Mouse (Mus musculus): ENCODE data around the gene Plvap. TPM values are rescaled to one million over a fixed set of nuclear protein-coding genes. Genes with fewer than 3 reads are reported as not detected.

Gene Plvap
- polyA plus RNA-seq, 1 experiment from 2014 or later = 5.6 TPM

- H3K27ac ChIP-seq = peak overlapping the region; percentile 89
- peak overlapping the region; percentile 49 for H3K4me3 ChIP-seq
- H3K27me3 ChIP-seq (replicated peaks) = no peaks in the 10 kb centered on the region
- WGBS = 38% methylated on average over 14 of the region's 14 CpGs
- no peaks in the 10 kb centered on the region for H3K9me3 ChIP-seq
- ATAC-seq (replicated peaks) = peak; percentile 8; the same call in 1 of the 2 replicates
- peak overlapping the region; percentile 63 for H3K9ac ChIP-seq
- peaks cover 43% of the 10 kb centered on the region for H3K36me3 ChIP-seq (replicated peaks)
- peak overlapping the region; percentile 71 for H3K4me2 ChIP-seq
- H3K4me1 ChIP-seq = peaks cover 23% of the 10 kb centered on the region
Observed at GRCm38 (mm10) chr8:71477196-71477845, 34.2 kb downstream of the Plvap start.

GRCm38 (mm10) chr8:71476099-71476940, 35.2 kb downstream of the Plvap start:
- peak; percentile 53 for ATAC-seq (replicated peaks)
- Histone ChIP-seq H3K27me3 (replicated peaks) (no peaks in the 10 kb centered on the region), H3K4me1 (peaks cover 21% of the 10 kb centered on the region), H3K4me2 (peak overlapping the region; percentile 71), H3K9ac (peak overlapping the region; percentile 63), H3K36me3 (replicated peaks) (peaks cover 34% of the 10 kb centered on the region), H3K27ac (peak overlapping the region; percentile 89), H3K4me3 (peak overlapping the region; percentile 49), H3K9me3 (no peaks in the 10 kb centered on the region)
- under 1% methylated on average over 103 of the region's 121 CpGs for WGBS

DNA sequence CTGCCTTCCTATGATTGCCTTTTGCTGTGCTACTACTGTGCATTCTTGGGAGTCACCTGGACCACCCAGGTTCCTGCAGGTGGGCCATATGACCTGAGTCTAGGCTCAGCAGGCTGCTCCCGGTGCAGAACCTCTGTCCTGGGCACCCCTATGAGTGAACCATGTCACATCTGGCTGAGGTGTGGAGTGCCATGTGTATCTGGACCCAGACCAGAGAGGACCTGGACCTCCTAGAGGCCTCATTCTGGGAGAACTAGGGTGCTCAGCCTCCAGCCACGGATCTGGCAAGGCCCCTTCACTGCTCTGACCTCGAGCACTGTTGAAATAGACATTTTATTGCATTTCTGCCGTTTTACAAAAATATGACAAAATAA, 35.9 kb downstream of the Plvap start:
- no peaks in the 10 kb centered on the region for H3K9me3 ChIP-seq
- peak overlapping the region; percentile 49 for H3K4me3 ChIP-seq
- peak; percentile 7; the same call in 1 of the 2 replicates for ATAC-seq (replicated peaks)
- peaks cover 30% of the 10 kb centered on the region for H3K36me3 ChIP-seq (replicated peaks)
- peaks cover 26% of the 10 kb centered on the region for H3K4me1 ChIP-seq
- peak overlapping the region; percentile 89; the same call in 1 of the 2 replicates for H3K27ac ChIP-seq
- H3K27me3 ChIP-seq (replicated peaks) = no peaks in the 10 kb centered on the region
- 32% methylated on average over 4 of the region's 4 CpGs for WGBS
- H3K4me2 ChIP-seq = peak overlapping the region; percentile 71
- H3K9ac ChIP-seq = peak overlapping the region; percentile 63

DNA sequence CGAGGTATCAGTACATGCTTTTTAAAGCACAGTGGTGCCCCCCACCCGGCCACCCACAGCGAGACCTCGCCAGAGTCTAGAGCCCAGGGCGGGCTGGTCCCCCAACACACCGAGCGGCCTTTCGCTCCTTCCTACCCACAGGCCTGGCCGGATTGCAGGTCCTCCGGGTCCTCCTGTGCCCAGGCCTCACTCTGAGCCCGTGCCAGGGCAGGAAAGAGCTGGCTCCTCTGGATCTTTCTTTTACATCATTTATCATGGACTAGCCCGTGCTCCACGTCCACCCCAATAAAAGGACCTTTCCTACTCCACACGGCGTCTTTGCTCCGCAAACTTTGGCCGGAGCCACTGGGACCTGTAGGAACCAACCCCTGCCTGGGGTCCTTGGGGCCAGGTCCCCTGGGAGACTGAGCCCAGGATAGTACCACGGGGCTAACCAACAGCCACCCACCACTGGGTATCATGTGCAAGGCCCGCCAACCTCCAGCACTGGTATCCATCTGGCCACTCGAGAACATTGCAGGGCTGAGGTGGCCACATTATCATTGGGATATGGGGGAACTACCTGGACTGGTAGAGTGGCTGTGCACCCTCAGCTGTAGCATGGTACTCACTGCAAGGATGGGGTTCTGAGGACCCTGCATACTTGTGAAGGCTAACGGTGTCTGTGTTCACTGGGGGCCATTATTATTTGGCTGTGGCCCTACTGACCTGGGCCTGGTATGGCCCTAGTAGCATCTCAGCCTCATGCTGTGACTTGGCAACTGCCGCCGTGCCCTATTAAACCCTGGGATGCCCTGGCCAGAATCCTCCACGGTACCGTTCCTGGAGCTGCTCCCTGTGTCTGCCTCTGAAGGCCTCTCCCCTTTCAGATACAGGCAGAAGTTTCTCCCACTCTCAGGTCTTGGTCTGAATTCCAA, 36.5 kb downstream of the Plvap start:
- WGBS = 91% methylated on average over 25 of the region's 25 CpGs
- peak overlapping the region; percentile 71 for H3K4me2 ChIP-seq
- no peak; the same call in 1 of the 2 replicates for ATAC-seq (replicated peaks)
- no peak overlapping the region for H3K9ac ChIP-seq
- H3K4me1 ChIP-seq = peaks cover 32% of the 10 kb centered on the region
- no peak overlapping the region for H3K4me3 ChIP-seq
- peaks cover 23% of the 10 kb centered on the region for H3K36me3 ChIP-seq (replicated peaks)
- no peaks in the 10 kb centered on the region for H3K27me3 ChIP-seq (replicated peaks)
- peak overlapping the region; percentile 89; the same call in 1 of the 2 replicates for H3K27ac ChIP-seq
- H3K9me3 ChIP-seq = no peaks in the 10 kb centered on the region

DNA sequence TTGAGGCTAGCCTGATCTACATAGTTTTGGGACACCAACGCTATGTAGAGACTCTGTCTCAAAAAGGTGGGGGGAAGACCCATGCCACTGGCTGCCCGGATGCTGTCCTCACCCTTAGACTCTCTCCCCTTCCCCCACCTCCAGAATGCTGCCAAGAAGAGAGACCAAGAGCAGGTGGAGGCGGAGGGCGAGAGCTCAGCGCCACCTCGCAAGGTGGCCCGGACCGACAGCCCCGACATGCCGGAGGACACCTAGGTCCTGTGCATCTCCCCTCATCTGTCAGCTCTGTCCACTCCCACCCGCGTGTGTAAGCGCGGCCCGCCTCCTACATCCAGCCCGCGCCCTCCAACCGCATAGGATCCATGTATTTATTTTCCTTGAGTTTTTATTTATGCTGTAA, 37.2 kb downstream of the Plvap start:
- peaks cover 16% of the 10 kb centered on the region for H3K36me3 ChIP-seq (replicated peaks)
- 94% methylated on average over 18 of the region's 18 CpGs for WGBS

GRCm38 (mm10) chr8:71472601-71473386, 38.8 kb downstream of the Plvap start:
- H3K27me3 ChIP-seq (replicated peaks) = no peaks in the 10 kb centered on the region
- whole genome bisulfite sequencing = 88% methylated on average over 8 of the region's 8 CpGs
- ATAC-seq (replicated peaks) = no peak
- H3K4me3 ChIP-seq = no peak overlapping the region
- H3K36me3 ChIP-seq (replicated peaks) = peaks cover 16% of the 10 kb centered on the region; the same call in 1 of the 2 replicates
- no peak overlapping the region for H3K4me2 ChIP-seq
- H3K9ac ChIP-seq = no peak overlapping the region
- H3K9me3 ChIP-seq = no peaks in the 10 kb centered on the region
- H3K27ac ChIP-seq = no peak overlapping the region
- H3K4me1 ChIP-seq = peaks cover 36% of the 10 kb centered on the region

More for the DNA sequence above, 37.2 kb downstream of the Plvap start:
- Histone ChIP-seq H3K4me1 (peaks cover 37% of the 10 kb centered on the region), H3K27ac (no peak overlapping the region), H3K27me3 (replicated peaks) (no peaks in the 10 kb centered on the region), H3K4me2 (no peak overlapping the region), H3K4me3 (no peak overlapping the region), H3K9me3 (no peaks in the 10 kb centered on the region), H3K9ac (no peak overlapping the region)
- ATAC-seq (replicated peaks) = no peak

DNA sequence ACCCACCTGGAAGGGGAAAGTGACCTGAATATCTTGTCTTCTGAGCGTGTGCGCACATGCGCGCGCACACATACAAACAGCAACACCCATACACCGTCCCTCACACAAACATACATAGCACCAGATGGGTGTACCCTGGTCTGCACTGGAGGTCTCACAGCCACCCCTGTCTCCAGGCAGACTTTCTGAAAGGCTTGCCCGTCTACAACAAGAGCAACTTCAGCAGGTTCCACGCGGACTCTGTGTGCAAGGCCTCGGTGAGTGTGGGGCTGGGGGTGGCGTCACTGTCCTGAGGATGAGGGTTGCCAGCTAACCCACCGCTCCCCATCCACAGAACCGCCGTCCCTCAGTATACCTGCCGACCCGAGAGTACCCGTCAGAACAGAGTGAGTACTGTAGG, 39.7 kb downstream of the Plvap start:
- H3K36me3 ChIP-seq (replicated peaks) = peaks cover 16% of the 10 kb centered on the region; the same call in 1 of the 2 replicates
- peaks cover 27% of the 10 kb centered on the region for H3K4me1 ChIP-seq
- H3K9ac ChIP-seq = no peak overlapping the region
- ATAC-seq (replicated peaks) = no peak
- H3K27ac ChIP-seq = no peak overlapping the region
- H3K9me3 ChIP-seq = no peaks in the 10 kb centered on the region
- H3K27me3 ChIP-seq (replicated peaks) = no peaks in the 10 kb centered on the region
- H3K4me3 ChIP-seq = no peak overlapping the region
- WGBS = 95% methylated on average over 17 of the region's 17 CpGs
- no peak overlapping the region for H3K4me2 ChIP-seq

GRCm38 (mm10) chr8:71470913-71471255, 40.7 kb downstream of the Plvap start:
- Histone ChIP-seq H3K9ac (no peak overlapping the region), H3K4me1 (peaks cover 23% of the 10 kb centered on the region), H3K4me3 (no peak overlapping the region), H3K9me3 (no peaks in the 10 kb centered on the region), H3K36me3 (replicated peaks) (peaks cover 20% of the 10 kb centered on the region; the same call in 1 of the 2 replicates), H3K4me2 (no peak overlapping the region), H3K27ac (no peak overlapping the region), H3K27me3 (replicated peaks) (no peaks in the 10 kb centered on the region)
- 89% methylated on average over 5 of the region's 5 CpGs for WGBS
- no peak for ATAC-seq (replicated peaks)

- peak overlapping the region; percentile 74 for H3K9ac ChIP-seq
- no peak for ATAC-seq (replicated peaks)
- WGBS = 88% methylated on average over 3 of the region's 3 CpGs
- peaks cover 20% of the 10 kb centered on the region; the same call in 1 of the 2 replicates for H3K36me3 ChIP-seq (replicated peaks)
- no peaks in the 10 kb centered on the region for H3K9me3 ChIP-seq
- H3K4me2 ChIP-seq = peak overlapping the region; percentile 78
- no peak overlapping the region for H3K27ac ChIP-seq
- H3K27me3 ChIP-seq (replicated peaks) = no peaks in the 10 kb centered on the region
- H3K4me1 ChIP-seq = peaks cover 26% of the 10 kb centered on the region
- peak overlapping the region; percentile 77 for H3K4me3 ChIP-seq
Observed at GRCm38 (mm10) chr8:71470146-71470912, 41.2 kb downstream of the Plvap start.

- peak overlapping the region; percentile 88 for H3K27ac ChIP-seq
- H3K36me3 ChIP-seq (replicated peaks) = peaks cover 12% of the 10 kb centered on the region; the same call in 1 of the 2 replicates
- H3K4me1 ChIP-seq = peaks cover 28% of the 10 kb centered on the region
- H3K9me3 ChIP-seq = no peaks in the 10 kb centered on the region
- peak overlapping the region; percentile 78 for H3K4me2 ChIP-seq
- H3K4me3 ChIP-seq = peak overlapping the region; percentile 77
- no peaks in the 10 kb centered on the region for H3K27me3 ChIP-seq (replicated peaks)
- WGBS = under 1% methylated on average over 24 of the region's 24 CpGs
- peak; percentile 62 for ATAC-seq (replicated peaks)
- H3K9ac ChIP-seq = peak overlapping the region; percentile 74
Observed at GRCm38 (mm10) chr8:71469411-71469810, 42.1 kb downstream of the Plvap start.

Data from midbrain, embryonic 15.5 days (tissue).